Mouse (Mus musculus) spleen, embryonic (tissue): Measurements from ENCODE around the gene Shisal2a.

ENCODE experiments used
- CTCF ChIA-PET: fragments of 350-600 bp; sonication (Branson Sonifier 250); formaldehyde crosslinking; loops from one replicate; lab custom pipeline; 2022; lab: Charles Lee

Gene Shisal2a

GRCm38 (mm10) chr4:108339277-108339690 is 43.9 kb downstream of the Shisal2a start:
- CTCF ChIA-PET, result interaction anchor here (0.6 kb wide), 3 partner anchors 13 to 127 kb away, joined by 3 to 9 read pairs (median 4); no protein-coding TSS in a partner anchor

GRCm38 (mm10) chr4:108338811-108339210 is 44.3 kb downstream of the Shisal2a start:
- CTCF ChIA-PET, result interaction anchor here (0.6 kb wide), 2 partner anchors 14 to 713 kb away, joined by 4 read pairs; no protein-coding TSS in a partner anchor

DNA sequence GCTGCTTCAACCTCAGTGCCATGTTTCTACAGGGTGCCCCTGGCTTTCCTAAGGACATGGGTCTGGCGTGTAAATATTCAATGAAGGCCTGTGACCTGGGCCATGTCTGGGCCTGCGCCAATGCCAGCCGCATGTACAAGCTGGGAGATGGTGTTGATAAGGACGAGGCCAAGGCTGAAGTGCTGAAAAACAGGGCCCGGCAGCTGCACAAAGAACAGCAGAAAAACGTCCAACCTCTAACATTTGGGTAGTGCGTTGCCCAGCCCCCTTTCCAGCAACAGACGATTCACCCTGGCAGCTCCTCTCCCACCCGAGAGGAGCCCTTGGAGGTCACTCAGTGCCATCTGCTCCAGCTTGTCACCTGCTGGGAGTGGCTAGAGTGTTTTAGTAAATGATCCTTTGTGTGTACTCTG is 44.8 kb downstream of the Shisal2a start:
- CTCF ChIA-PET, result interaction anchor here (0.6 kb wide), 1 partner anchor 714 kb away, joined by 4 read pairs; no protein-coding TSS in a partner anchor

GRCm38 (mm10) chr4:108337817-108338216 is 45.3 kb downstream of the Shisal2a start:
- CTCF ChIA-PET, result no interaction called here

DNA sequence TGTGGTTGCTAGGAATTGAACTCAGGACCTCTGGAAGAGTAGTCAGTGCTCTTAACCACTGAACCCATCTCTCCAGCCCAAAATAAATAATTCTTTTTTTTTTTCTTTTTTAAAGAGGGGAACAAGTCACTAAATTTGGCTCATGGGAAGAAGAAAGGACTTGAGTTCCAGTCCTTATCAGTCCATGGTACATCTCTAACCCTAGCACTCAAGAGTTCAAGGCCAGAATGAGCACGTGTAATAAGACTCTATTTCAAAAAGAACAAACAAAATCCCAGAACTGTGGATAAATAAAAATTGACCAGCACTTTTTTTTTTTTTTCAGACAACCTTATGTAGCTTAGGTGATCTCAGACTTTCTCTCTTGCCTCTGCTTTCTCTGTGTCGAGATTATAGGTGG is 46.4 kb downstream of the Shisal2a start:
- CTCF ChIA-PET, result no interaction called here

- CTCF ChIA-PET, result interaction anchor here (0.6 kb wide), 1 partner anchor 17 kb away, joined by 3 read pairs; no protein-coding TSS in a partner anchor
Observed at GRCm38 (mm10) chr4:108335413-108335812, 47.7 kb downstream of the Shisal2a start.

- CTCF ChIA-PET, result interaction anchor here (0.7 kb wide), 1 partner anchor 117 kb away, joined by 6 read pairs; no protein-coding TSS in a partner anchor
Observed at GRCm38 (mm10) chr4:108332041-108332440, 51.1 kb downstream of the Shisal2a start.

DNA sequence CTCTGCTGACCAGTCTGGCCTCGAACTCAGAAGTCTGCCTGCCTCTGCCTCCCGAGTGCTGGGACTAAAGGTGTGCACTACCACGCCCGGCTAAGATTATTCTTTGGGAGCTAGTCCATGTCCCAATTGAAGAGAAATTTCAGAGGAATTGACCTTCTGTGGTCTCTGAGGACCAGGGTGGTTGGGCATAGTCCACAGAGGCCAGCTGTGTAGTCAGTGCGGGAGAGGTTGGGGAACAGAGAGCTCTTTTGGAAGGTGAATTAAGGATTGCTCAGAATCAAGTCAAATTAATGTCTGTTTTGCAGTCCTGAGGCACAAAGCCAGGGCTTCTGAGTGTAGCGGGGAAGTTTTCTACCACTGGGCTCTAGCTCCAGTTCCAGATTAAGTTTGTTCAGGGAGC is 53.3 kb downstream of the Shisal2a start:
- CTCF ChIA-PET, result no interaction called here

- CTCF ChIA-PET, result interaction anchor here (1.4 kb wide), 1 partner anchor 50 kb away, joined by 3 read pairs; no protein-coding TSS in a partner anchor
Observed at GRCm38 (mm10) chr4:108327730-108328484, 55.2 kb downstream of the Shisal2a start, which contains the start of gene Coa7. TSS of gene Coa7 (plus strand) at chr4:108328140.

DNA sequence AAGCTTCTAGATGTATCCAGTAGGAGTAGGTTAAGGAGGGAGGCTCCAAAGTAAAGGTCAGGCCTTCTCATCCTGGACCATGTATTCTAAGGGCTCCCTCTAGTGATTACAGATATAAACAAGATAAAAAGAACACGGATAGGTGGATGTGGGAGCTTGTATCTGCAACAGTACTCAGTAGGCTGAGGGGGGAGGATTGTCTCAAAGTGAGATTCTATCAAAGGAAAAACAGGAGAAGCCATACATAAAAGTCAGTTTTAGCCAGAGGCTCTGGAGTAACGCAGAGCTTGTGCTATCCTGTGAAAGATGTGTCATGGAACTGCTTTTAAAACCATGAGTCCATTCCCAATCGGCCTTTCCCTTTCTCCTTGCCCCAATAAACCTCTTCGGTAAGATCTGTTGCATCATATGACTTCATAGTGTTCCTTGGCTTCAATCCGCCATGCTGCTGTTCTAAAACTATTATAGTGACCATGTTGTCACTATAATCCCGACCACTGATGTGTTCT is 56.0 kb downstream of the Shisal2a start:
- CTCF ChIA-PET, result interaction anchor here (1.4 kb wide), 1 partner anchor 49 kb away, joined by 3 read pairs; no protein-coding TSS in a partner anchor

DNA sequence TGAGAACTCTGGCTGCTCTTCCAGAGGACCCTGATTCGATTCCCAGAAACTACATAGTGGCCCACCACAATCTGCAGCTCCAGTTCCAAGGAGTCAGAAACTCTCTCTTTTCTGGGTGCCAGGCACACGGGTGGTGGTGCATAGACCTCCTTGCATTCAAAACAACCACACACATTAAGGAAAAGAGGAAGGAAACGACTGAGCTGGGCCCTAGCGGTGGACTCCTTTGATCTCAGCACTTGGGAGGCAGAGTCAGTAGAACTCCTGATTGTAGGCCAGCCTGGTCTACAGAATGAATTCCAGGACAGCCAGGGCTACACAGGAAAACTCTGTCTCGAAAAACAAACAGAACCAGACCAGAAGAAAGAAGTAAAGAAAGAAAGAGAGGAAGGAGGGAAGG is 59.6 kb downstream of the Shisal2a start:
- CTCF ChIA-PET, result no interaction called here

DNA sequence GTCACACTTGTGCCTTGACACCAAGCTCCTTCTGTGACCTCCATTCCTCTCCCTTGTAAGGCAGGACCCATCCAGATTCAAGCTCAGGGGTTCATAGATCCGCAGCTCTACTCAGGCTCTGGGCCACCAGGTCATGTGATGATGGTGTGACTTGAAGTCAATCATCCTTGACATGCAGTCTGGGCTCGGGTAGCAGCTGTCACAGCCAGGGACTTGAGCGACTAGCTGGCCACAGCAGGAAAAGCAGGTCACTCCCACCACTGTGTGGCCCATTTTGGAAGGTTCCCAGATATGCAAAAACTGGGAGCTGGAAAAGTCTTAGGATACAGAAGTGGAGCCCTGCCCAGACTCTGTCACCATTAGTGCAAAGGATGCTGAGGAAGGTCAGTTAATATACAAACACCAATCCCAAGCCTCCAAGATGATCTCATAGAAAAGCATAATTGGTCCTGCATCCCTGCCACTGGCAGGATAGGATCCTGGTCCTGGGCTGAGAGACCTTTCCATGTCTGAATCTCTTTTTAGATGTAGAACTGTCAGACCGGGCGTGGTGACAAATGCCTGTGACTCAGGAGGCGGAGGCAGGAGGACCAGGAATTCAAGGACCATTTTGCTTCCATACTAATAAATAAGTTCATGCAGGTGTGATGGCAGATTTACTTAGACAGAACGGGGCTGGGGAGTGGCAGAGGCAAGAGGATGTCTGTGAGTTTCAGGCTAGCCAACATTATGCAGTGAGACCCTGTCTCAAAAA is 62.3 kb downstream of the Shisal2a start:
- CTCF ChIA-PET, result no interaction called here

GRCm38 (mm10) chr4:108319747-108320146 is 63.4 kb downstream of the Shisal2a start:
- CTCF ChIA-PET, result no interaction called here

- CTCF ChIA-PET, result interaction anchor here (0.7 kb wide), 1 partner anchor 16 kb away, joined by 3 read pairs; no protein-coding TSS in a partner anchor
Observed at GRCm38 (mm10) chr4:108318649-108319615, 64.2 kb downstream of the Shisal2a start.
